Mouse (Mus musculus): ENCODE results near the gene Dmac2.

Gene Dmac2

DNA sequence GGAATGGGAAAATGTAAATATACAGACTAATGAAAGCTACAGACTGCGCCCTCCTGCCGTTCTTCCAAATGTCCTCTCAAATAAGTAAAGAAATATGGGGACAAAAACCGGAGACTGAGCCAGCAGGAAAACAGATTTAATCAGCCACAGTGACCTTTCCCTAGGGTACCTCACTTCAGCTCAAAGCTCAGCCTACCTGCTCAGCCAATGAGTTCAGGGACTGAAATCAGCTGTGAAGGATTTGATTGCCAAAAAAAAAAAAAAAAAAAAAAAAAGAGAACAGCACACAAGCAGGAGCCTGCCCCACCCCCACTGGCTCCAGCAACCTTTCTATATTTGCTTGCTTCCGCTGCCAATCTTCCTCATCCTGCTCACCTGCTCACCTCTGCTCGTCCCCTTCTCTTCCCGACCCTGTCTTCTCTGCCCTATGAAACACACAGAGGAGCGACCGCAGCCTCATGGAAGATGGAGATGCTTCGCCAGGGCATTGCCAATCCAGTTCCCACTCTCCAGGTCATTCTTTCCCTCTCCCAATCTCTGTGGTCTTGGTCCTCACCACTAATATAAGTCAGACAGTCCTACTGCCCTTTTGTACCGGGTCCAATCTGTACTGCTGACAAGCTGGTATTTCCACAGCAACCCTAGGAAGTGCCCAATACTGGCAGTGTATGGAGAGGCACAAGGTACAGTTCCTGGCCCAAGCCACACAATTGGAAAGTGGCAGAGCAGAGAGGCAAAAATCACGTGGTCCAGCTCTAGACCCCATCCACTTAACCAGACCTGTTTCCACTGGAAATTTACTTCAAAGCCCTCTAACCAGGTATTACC is 36.6 kb downstream of the Dmac2 start:
- DNase-seq (ENCODE audit: low spot score) = peak; percentile 17

DNA sequence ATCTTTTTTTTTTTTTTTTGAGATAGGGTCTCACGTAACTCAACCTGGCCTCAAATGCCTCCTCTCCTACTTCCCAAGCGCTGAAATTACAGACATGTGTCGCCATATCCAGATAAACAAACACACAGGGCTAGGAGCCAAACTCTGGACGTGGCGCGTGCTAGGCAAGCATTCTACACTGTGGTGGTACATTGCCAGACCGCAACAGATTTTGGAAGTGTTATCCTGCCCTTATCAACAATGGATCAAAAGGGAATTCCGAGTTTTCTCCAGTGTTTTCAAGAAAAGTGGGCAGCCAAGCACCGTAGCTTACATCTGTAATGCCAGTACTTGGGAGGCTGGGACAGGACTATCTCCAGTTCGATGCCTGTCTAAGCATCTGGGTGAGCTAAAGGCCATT is 38.6 kb downstream of the Dmac2 start:
- DNase-seq (ENCODE audit: low spot score) = peak; percentile 59

DNA sequence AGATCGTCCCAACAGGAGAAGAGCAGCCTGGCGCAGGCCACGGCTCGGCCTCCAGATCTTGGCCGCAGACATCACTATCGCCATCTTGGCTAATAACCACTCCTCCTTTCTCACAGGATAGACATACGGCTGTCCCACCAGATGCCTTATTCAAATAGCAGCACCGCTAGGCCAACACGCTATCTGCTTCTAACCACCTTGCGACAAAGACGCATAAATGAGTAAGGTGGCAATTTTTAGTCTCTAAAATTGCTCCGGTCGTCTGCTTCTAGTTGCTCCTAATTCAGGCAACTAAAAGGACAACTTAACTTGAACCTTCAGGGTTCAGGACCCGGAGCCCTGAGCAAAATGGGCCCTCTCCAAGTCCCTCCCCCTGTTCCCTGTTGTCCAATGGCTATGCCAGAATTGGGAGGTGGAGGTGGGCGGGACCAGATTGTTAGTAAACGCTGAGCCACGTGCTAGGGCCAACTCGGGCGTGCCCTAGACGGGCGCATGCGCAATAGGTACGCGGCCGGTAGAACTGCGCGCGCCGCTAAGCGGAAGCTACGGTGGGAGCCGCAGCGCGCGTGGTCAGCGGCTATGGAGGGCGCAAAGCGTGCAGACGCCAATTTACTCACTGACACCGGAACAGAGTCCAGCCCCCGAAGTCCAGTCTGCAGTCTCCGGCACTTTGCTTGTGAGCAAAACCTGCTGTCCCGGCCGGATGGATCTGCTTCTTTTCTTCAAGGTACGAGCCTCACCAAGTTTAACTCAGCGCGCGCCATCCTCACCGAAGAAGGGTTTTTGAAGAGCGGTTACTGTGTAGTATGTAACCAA is 39.7 kb downstream of the Dmac2 start, which contains the start of the genes Bckdha and Exosc5:
Gene Bckdha, minus strand, starts transcription at position 325 of the 816 bp plus-strand sequence.
Gene Exosc5, plus strand, starts transcription at position 508 of the 816 bp plus-strand sequence.
- DNase-seq (ENCODE audit: low spot score) = peak; percentile 99

DNA sequence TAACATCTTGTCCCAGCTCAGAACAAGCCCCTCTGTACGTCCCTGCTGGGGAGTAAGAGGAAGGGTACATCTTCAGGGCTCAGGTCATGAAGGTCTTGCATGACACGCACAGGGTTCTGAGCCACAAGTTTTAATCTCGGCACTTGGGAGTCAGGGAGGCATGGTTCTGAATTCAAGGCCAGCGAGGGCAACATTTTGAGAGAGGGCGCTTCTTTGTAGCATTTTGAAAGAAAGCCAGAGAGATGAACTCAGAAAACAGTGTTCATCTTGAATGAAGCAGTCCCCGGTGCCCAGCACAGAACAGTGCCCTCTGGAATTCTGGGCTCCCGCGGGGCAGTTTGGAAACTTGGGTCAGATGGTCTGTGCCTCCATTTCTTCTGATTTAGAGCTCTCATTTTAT is 47.2 kb downstream of the Dmac2 start:
- no peak for DNase-seq (ENCODE audit: low spot score)

DNA sequence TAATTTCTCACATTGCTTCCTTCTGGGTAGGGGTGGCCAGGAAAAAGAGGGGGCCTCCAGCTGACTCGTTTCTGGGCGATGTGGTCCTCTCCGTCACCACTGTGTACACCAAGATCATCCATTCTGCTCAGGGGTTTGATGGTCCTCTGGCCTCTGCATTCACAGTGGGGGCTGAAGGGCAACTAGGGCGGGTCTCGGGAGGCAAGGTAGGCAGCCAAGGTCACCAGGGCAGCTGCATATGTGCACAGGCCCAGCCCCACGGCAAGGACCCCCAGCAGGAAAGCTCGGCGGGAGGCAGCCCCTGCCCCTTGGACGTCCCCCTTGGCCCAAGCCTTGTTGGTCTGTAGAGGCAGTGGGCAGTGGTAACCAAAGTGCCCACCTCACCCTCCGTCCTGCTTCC is 49.9 kb downstream of the Dmac2 start:
- no peak for DNase-seq (ENCODE audit: low spot score)

DNA sequence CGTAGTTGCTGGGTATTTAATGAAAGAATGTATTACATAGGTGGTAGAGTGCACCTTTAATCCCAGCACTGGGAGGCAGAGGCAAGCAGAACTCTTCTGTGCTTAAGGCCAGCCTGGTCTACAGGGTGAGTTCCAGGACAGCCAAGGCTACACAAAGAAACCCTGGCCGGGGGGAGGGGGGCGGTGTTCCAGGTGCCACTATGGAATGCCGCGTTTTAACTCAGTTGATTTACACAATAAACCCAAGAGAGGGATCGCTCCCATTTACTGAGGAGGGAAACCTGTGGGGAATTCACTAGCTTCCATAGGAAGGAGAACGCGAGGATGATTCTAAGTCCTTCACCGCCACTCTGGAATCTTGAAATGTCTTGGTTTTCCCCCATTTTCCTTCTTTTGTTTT is 50.4 kb downstream of the Dmac2 start:
- DNase-seq (ENCODE audit: low spot score) = no peak

DNA sequence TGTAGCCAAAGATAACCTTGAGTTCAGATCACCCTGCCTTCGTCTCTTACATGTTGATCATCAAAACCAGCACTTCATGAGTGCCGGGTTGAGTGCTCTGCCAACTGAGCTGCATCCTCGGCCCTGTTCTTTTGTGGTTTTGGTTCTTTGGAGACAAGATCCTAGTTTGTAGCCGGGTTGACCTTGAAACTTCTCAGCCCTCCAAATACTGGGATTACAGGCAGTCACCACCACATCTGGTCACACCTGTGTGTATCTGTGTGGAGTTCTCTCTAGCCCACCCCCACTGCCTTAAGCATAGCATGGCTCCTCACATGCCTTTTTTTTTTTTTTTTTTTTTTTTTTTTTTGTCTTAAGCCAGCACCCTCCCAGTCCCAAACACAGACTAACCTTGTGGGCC is 50.9 kb downstream of the Dmac2 start:
- DNase-seq (ENCODE audit: low spot score) = no peak

DNA sequence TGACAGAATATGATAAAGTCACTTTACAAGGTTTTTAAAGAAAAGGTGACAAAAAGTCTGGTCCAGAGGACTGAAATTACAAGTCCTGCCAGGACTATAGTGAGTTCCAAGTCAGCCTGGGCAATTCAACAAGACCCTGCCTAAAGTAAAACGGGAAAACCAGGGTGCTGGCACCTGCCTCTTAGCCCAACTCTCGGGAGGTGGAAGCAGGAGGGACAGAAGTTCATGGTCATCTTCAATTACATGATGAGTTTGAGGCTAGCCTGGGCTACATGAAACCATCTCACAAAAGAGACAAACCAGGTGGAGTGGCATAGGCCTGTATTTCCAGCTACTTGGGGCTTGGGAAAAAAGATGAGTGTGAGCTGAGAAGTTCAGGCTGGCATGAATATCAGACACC is 52.5 kb downstream of the Dmac2 start:
- no peak for DNase-seq (ENCODE audit: low spot score)

DNA sequence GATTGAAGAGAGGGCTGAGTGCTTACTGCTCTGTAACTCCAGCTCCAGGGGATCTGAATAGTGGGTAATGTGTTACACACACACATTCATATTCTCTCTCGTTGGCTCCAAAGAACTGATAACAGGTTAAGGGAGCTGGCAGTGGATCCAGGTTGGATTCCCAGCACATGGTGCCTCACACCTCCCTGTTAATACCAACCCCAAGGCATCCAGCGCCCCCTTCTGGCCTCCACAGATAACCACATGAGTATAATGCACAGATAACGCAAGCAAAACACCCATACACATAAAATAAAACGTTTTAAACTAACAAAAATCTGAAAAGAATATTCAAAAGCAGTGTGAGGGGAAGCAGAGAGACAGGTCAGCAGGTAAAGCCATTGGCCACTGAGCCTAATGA is 53.2 kb downstream of the Dmac2 start:
- no peak for DNase-seq (ENCODE audit: low spot score)

DNA sequence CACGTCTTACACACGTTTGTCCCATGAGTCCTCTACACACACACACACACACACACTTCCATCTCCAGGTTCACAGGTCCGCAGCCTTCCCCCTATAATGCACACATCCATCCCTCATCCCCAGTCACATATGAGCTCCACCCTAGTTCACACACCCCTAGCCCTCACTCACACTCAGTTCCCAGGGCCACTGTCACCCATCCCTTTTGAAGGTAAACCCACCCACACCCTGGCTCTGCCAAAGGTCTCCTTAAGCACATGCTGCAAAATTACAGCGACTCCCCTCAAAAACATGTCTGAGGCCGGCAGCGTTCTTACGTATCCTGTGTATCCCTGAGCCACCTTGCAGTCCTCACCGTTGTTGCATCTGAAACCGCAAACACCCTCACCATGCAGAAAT is 55.1 kb downstream of the Dmac2 start:
- DNase-seq (ENCODE audit: low spot score) = no peak

DNA sequence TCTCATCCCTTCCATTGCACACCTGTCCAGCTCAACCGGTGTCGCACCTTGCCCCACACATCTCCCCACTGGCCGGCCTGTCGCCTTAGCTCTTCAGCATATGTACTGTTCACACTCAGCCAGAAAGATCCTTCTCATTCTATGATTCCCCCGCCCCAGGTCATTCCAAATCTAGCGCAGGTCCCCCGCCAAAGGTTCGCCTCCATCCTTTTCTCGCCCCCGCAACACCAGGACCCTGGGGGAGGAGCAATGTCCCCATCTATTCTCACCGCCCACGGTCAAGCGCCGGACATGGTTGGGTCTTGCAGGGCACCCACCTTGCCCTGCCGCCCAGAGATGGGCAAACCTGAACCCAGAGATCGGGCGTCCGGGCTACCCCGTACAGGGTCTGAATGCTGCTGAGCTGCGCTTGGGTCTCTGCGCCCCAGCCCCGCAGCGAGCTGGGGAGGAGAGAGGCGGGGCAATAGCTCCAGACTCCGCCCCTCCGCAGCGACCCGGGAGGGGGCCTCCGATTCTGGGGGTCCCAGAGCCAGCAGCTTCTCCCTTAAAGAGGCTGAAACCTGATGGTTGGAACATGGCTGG is 55.6 kb downstream of the Dmac2 start, which contains the start of gene Tmem91:
Gene Tmem91, minus strand, starts transcription at position 448 of the 582 bp plus-strand sequence.
- no peak for DNase-seq (ENCODE audit: low spot score)

All from adipocyte (in vitro differentiated cells).